Mouse (Mus musculus) ES-E14 (cell line): ENCODE data around the gene Arf5. TPM values are rescaled to one million over a fixed set of nuclear protein-coding genes. Genes with fewer than 3 reads are reported as not detected.

Source experiments
- DNase-seq: peaks from one replicate; pipeline ENCODE4 v3.0.0-alpha.2; 2013; ENCODE audit warnings: low read depth, low spot score
- H3K27ac ChIP-seq: 2 replicates; pipeline ENCODE4 v1.5.1; 2012; ENCODE audit warnings: low read depth, mild to moderate bottlenecking, low read length, moderate library complexity, mixed read lengths; ENCODE audit not compliant: poor library complexity, insufficient read depth, severe bottlenecking
- H3K36me3 ChIP-seq: 2 replicates; pipeline ENCODE4 v1.6.1; 2012; ENCODE audit warnings: mild to moderate bottlenecking, low read length, moderate library complexity, mixed read lengths; ENCODE audit not compliant: control insufficient read depth, poor library complexity, insufficient read depth, severe bottlenecking
- H3K4me1 ChIP-seq, 2 experiments: fragments of 150-350 bp in 1 of 2; sonication (generic) in 1 of 2; 2 replicates each; pipeline ENCODE4 v1.6.1; 2012; ENCODE audit warnings: low read length in 2 of 2, mild to moderate bottlenecking in 1 of 2, mixed read lengths in 1 of 2; ENCODE audit not compliant: control insufficient read depth in 2 of 2, insufficient read depth in 2 of 2, poor library complexity in 1 of 2
- H3K4me3 ChIP-seq, 2 experiments: fragments of 150-350 bp in 1 of 2; sonication (generic) in 1 of 2; 2 replicates each; pipeline ENCODE4 v1.5.1; 2012; ENCODE audit warnings: low read length in 2 of 2, low read depth in 1 of 2, mild to moderate bottlenecking in 1 of 2, mixed read lengths in 1 of 2; ENCODE audit not compliant: insufficient read depth in 1 of 2, poor library complexity in 1 of 2, severe bottlenecking in 1 of 2
- H3K9ac ChIP-seq: 2 replicates; pipeline ENCODE4 v1.6.1; 2012; ENCODE audit warnings: low read depth, mild to moderate bottlenecking, low read length, mixed read lengths; ENCODE audit not compliant: poor library complexity, insufficient read depth, severe bottlenecking
- H3K9me3 ChIP-seq: fragments of 150-350 bp; sonication (generic); 2 replicates; pipeline ENCODE4 v1.6.1; 2012; ENCODE audit warnings: low read depth, mild to moderate bottlenecking, low read length; ENCODE audit not compliant: control insufficient read depth, insufficient read depth
- CHD2 ChIP-seq: IDR thresholded peaks from 2 replicates; pipeline ENCODE4 v1.6.1; 2014; ENCODE audit warnings: mild to moderate bottlenecking, low read depth, low read length, inconsistent platforms
- HCFC1 ChIP-seq: IDR thresholded peaks from 2 replicates; pipeline ENCODE4 v1.6.1; 2012; ENCODE audit warnings: low read length, inconsistent platforms, borderline replicate concordance; ENCODE audit not compliant: insufficient read depth
- MAFK ChIP-seq: IDR thresholded peaks from 2 replicates; pipeline ENCODE4 v1.6.1; 2014; ENCODE audit warnings: mild to moderate bottlenecking, low read depth, low read length, inconsistent platforms; ENCODE audit not compliant: insufficient read depth
- ZC3H11A ChIP-seq: IDR thresholded peaks from 2 replicates; pipeline ENCODE4 v1.6.1; 2012; ENCODE audit warnings: low read depth, mild to moderate bottlenecking, inconsistent platforms, low read length, borderline replicate concordance
- ZNF384 ChIP-seq: IDR thresholded peaks from 2 replicates; pipeline ENCODE4 v1.6.1; 2012; ENCODE audit warnings: low read depth, low read length, inconsistent platforms
- in situ Hi-C, 2 experiments: fragments of 600-800 bp; cut with MboI; formaldehyde crosslinking; loops; one replicate each; pipeline ENCODE4 v1.15.1; 2025; ENCODE audit warnings: low sequenced_read_pairs in 2 of 2, inconsistent platforms in 1 of 2; ENCODE audit not compliant: unreplicated experiment in 2 of 2
- total RNA-seq: library from RNA; depleted of rRNA; stranded (reverse); fragments of 300-350 nt; gene quantifications from 2 replicates; pipeline ENCODE4 v1.2.3, GENCODE M21; 2012

Arf5 gene
- total RNA-seq, 1 experiment, result 70.1 TPM

DNA sequence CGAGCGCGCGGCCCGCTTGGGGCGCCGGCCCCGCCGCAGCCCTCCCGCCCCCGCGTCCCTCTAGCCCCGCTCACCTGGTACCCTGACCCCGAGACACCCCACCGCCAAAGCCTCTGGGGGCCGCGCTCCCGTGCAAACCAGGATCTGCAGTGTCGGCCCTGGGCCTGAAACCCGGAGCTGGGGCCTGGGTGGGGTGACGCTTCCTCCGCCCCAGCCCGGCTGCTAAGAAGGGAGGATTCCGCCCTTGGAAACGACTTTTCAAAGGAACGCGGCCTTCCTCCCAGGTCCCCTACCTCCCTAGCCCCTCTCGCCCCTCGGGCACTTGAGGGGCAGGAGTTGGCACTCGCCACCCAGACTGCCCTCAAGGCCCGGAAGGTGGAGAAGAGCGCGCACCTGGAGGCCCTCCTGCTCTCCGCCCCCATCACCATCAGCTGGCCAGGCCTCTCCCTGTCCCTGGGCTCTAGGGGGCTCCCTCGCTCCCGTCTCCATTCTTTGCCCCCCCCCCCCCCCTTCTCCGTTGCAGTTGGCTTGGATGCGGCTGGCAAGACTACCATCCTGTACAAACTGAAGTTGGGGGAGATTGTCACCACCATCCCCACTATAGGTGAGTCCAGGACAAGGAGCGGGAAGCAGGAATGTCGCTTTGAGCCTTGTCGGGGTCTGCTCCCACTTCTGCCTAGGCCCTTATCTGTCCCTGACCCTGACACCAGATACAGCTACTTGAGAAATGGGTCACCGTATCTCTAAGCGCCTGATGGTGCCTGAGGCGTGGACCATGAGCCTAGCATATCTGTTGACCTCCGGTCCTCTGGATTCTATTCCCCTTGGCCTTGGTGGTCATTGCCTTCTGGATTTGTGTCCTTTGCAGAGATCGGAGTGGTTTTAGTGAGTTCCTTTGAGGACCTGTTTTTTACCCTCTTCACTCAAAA lies 671 bp downstream of the Arf5 start:
- no peak overlapping the region; the same call in 1 of the 2 replicates for H3K27ac ChIP-seq

DNA sequence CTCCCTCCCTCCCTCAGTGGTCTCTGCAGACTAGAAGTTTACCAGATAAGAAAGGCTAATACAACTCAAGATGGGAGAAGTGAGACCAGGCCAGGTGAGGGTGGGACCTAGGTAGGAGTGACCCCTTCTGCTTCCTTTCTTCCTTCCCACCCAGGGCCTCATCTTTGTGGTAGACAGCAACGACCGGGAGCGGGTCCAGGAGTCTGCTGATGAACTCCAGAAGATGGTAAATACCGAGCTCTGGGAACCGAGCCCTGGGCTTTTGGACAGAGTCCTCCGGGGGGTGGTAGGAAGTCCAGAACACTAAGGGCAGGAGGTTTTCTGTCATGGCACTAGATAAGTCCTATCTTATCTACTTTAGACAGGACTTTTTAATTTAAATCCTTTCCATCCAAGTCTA lies 1.7 kb downstream of the Arf5 start:
- no peak for TF ChIP-seq CHD2
- no peak for TF ChIP-seq ZC3H11A
- TF ChIP-seq HCFC1, result no peak
- TF ChIP-seq ZNF384, result no peak
- no peak for TF ChIP-seq MAFK
- in situ Hi-C loops, result no loop called here
- Histone ChIP-seq H3K9me3 (no peaks in the 10 kb centered on the region), H3K4me3 (no peak overlapping the region), H3K9ac (no peak overlapping the region), H3K27ac (no peak overlapping the region), H3K4me1 (peaks cover 2 to 7% of the 10 kb centered on the region in 2 experiments; a peak in 1 of 4 replicates), H3K36me3 (peaks cover 7% of the 10 kb centered on the region; the same call in 1 of the 2 replicates)
- DNase-seq, result no peak

More for the DNA sequence above, 671 bp downstream of the Arf5 start:
- no peaks in the 10 kb centered on the region for H3K9me3 ChIP-seq
- H3K4me3 ChIP-seq, result peak overlapping the region; percentile 90 to 96
- H3K9ac ChIP-seq, result peak overlapping the region; percentile 79
- in situ Hi-C loops, result no loop called here
- TF ChIP-seq ZNF384, result no peak
- TF ChIP-seq ZC3H11A, result no peak
- no peak for TF ChIP-seq HCFC1
- TF ChIP-seq MAFK, result no peak
- TF ChIP-seq CHD2, result no peak
- no peak for DNase-seq
- H3K4me1 ChIP-seq, result peaks cover 2 to 7% of the 10 kb centered on the region in 2 experiments; a peak in 1 of 4 replicates
- peaks cover 7% of the 10 kb centered on the region; the same call in 1 of the 2 replicates for H3K36me3 ChIP-seq

DNA sequence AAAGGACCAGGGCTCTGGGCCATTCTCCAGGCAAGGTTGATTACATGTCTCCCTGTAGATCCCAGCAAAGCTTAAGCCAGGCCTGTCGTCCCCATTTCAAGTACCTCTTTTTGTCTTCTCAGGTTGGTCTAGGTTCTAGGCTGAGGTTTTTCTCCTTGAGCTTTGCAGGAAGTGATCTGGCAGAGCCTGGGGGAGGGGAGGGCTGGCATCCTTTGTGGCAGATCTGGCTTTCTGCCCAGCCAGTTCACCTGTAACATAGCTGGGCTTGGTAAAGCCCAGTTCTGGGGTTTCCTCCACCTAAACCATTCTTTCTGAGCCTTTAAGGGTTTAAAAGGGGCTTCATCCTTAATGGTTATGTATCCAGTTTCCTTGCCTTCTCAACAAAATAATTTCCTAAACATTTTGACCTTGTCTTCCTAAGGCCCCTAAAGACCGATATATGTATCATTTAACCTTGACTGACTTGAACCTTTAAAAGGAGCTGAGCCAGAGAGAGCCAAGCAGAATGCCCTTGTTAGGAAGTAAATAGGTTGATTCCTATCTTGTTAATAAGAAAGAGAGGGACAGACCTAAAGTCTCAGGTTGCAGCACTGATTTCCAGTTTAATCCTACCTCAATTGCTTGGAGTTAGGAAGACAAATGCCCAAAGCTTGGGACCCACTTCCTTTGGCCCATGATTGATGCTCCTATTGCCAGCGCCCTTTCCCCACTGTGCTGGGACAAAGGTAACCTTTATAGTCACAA lies 3.9 kb downstream of the Arf5 start, which contains the start of gene Fscn3:
Fscn3 (plus strand) TSS at position 694 of the 744 bp plus-strand sequence.
- in situ Hi-C loops, result no loop called here
- DNase-seq, result no peak
- H3K36me3 ChIP-seq, result peaks cover 7% of the 10 kb centered on the region; the same call in 1 of the 2 replicates
- H3K9ac ChIP-seq, result no peak within 1 kb of the TSS
- 0 out of 4 replicates have a peak, but pooled peaks cover 0 to 2% of the 10 kb centered on the region in 2 experiments for H3K4me1 ChIP-seq
- TF ChIP-seq ZNF384 (no peak), CHD2 (no peak), HCFC1 (no peak), MAFK (no peak), ZC3H11A (no peak)
- H3K4me3 ChIP-seq, result no peak within 1 kb of the TSS
- H3K9me3 ChIP-seq, result no peaks in the 10 kb centered on the region
- no peak within 1 kb of the TSS for H3K27ac ChIP-seq

DNA sequence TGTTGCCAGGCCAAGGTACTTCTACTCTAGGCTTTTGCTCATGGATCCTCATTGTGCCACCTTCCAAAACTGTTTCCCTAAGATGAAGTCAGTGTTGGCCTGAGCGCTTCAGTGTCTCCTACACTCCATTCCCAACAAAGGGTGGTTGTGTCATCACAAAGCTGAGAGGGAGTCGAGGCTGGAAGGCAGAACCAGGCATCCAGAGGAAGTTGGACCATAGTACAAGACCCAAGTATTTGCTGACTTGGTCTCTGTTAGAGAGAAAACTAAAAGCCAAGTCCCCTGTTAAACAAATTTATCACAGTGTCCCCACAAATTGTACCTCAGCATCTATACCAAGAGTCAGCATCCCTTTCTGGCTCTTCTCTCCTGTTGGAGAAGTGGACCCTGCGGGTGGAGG lies 4.9 kb downstream of the Arf5 start, which contains the start of gene Gcc1:
Gcc1 (minus strand) TSS at position 101 of the 400 bp plus-strand sequence.
- TF ChIP-seq ZC3H11A (no peak), MAFK (no peak), ZNF384 (no peak), HCFC1 (no peak)

More for the DNA sequence above, 4.9 kb downstream of the Arf5 start, which contains the start of gene Gcc1:
- peaks cover 7% of the 10 kb centered on the region; the same call in 1 of the 2 replicates for H3K36me3 ChIP-seq
- no peak for DNase-seq
- 0 out of 4 replicates have a peak, but pooled peaks cover 0 to 2% of the 10 kb centered on the region in 2 experiments for H3K4me1 ChIP-seq
- H3K27ac ChIP-seq, result no peak within 1 kb of the TSS
- H3K9ac ChIP-seq, result no peak within 1 kb of the TSS
- in situ Hi-C loops, result no loop called here
- H3K9me3 ChIP-seq, result no peaks in the 10 kb centered on the region
- H3K4me3 ChIP-seq, result no peak within 1 kb of the TSS
